Mouse (Mus musculus): ENCODE measurements around the gene Tff1. TPM values are rescaled to one million over a fixed set of nuclear protein-coding genes. Genes with fewer than 3 reads are reported as not detected.

Tff1 gene
- total and polyA plus RNA-seq, 3 experiments = not detected

DNA sequence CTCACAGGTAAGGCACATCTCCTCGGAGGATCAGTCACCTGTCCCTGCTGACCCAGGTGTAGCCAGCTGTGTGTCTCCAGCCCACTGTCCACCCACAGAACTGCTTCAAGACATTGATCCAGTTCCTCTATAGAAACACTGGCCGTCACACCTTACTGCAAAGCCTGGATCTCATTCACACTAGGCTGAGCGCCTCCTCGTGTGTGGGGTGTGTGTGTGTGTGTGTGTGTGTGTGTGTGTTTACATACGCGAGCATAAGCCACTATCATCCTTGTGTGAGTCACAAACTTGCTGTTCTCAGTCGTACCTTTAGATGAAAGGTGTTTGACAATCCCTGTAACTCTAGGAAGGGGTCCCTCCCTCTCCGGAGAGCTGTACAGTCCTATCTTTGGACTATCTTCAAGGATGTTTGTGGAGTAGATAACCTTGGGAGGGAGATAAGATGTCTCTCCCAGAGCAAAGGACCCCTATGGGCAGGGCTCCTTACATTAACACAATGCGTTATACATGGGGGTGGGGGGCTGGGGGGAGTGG is 12.0 kb downstream of the Tff1 start:
- Histone ChIP-seq H3K9me3 (replicated peaks; ENCODE audit: insufficient read depth, low read length) (no peaks in the 10 kb centered on the region), H3K27ac (ENCODE audit: control insufficient read depth, low read depth, low read length) (no peak overlapping the region), H3K9ac (ENCODE audit: control insufficient read depth, low read depth, low read length, poor library complexity, severe bottlenecking) (no peak overlapping the region), H3K4me3 (ENCODE audit: control insufficient read depth in 1 of 2, insufficient read depth in 1 of 2, low read depth in 2 of 2, low read length in 2 of 2) (no peak overlapping the region), H3K27me3 (ENCODE audit: control insufficient read depth in 1 of 2, insufficient read depth in 2 of 2, low read length in 2 of 2) (peaks cover 4 to 7% of the 10 kb centered on the region in 2 experiments; a peak in 3 of 4 replicates), H3K4me1 (ENCODE audit: control insufficient read depth in 1 of 2, insufficient read depth in 2 of 2, low read length in 2 of 2) (peaks cover 0 to 3% of the 10 kb centered on the region in 2 experiments; a peak in 1 of 4 replicates), H3K36me3 (ENCODE audit: control insufficient read depth in 1 of 2, insufficient read depth in 2 of 2, low read length in 2 of 2) (no peaks in the 10 kb centered on the region), H3K79me2 (ENCODE audit: control insufficient read depth, insufficient read depth, low read length, poor library complexity) (no peaks in the 10 kb centered on the region)
- TF ChIP-seq ZNF384 (IDR thresholded peaks at IDR 0.05; ENCODE audit: low read depth, low read length) (no peak), CTCF (IDR thresholded peaks at IDR 0.05 in 2 of 3, conservative IDR thresholded peaks at IDR 0.05 in 1 of 3; ENCODE audit: control insufficient read depth in 1 of 3, insufficient read depth in 1 of 3, low read depth in 2 of 3, low read length in 3 of 3, poor library complexity in 1 of 3, severe bottlenecking in 1 of 3) (no peak), SIN3A (IDR thresholded peaks at IDR 0.05; ENCODE audit: low read length) (no peak), GATA1 (IDR thresholded peaks at IDR 0.05; ENCODE audit: low read depth, low read length) (no peak), MXI1 (IDR thresholded peaks at IDR 0.05; ENCODE audit: low read depth, low read length) (no peak), TCF12 (IDR thresholded peaks at IDR 0.05; ENCODE audit: low read depth, low read length) (no peak), MAZ (IDR thresholded peaks at IDR 0.05; ENCODE audit: low read depth, low read length) (no peak), JUND (IDR thresholded peaks at IDR 0.05; ENCODE audit: low read depth, low read length) (no peak), ETS1 (IDR thresholded peaks at IDR 0.05; ENCODE audit: low read depth, low read length) (no peak), ELF1 (IDR thresholded peaks at IDR 0.05; ENCODE audit: low read depth, low read length) (no peak), TBP (IDR thresholded peaks at IDR 0.05; ENCODE audit: low read depth, low read length) (no peak), MEF2A (IDR thresholded peaks at IDR 0.05; ENCODE audit: extremely low read depth, insufficient replicate concordance, low read depth, low read length, poor library complexity, severe bottlenecking) (no peak)
- no peak for DNase-seq (ENCODE audit: low read depth, low spot score)

DNA sequence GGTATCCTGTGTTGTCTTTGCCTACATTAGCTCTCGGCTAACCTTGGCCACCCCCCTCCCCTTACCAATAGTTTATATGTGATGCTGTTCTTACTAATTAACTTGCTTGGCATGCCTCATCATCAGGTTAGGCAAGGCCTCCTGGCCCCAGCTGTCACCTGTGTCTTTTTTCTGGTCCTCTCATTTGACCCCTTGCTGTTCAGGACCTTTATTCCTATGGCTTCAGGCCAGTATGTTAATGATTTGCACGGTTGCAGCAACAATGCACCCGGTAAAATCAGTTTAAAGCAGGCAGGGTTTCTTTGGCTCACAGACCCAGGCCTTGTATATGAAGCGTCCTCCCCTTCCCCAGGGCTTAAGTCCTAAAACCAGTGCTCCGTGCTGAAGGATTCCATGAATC is 12.6 kb downstream of the Tff1 start:
- H3K4me3 ChIP-seq (ENCODE audit: control insufficient read depth in 1 of 2, insufficient read depth in 1 of 2, low read depth in 2 of 2, low read length in 2 of 2) = no peak overlapping the region
- peaks cover 0 to 3% of the 10 kb centered on the region in 2 experiments; a peak in 1 of 4 replicates for H3K4me1 ChIP-seq (ENCODE audit: control insufficient read depth in 1 of 2, insufficient read depth in 2 of 2, low read length in 2 of 2)
- H3K9ac ChIP-seq (ENCODE audit: control insufficient read depth, low read depth, low read length, poor library complexity, severe bottlenecking) = no peak overlapping the region
- no peaks in the 10 kb centered on the region for H3K36me3 ChIP-seq (ENCODE audit: control insufficient read depth in 1 of 2, insufficient read depth in 2 of 2, low read length in 2 of 2)
- no peak overlapping the region for H3K27ac ChIP-seq (ENCODE audit: control insufficient read depth, low read depth, low read length)
- DNase-seq (ENCODE audit: low read depth, low spot score) = no peak
- H3K79me2 ChIP-seq (ENCODE audit: control insufficient read depth, insufficient read depth, low read length, poor library complexity) = no peaks in the 10 kb centered on the region
- peaks cover 4 to 7% of the 10 kb centered on the region in 2 experiments; a peak in 3 of 4 replicates for H3K27me3 ChIP-seq (ENCODE audit: control insufficient read depth in 1 of 2, insufficient read depth in 2 of 2, low read length in 2 of 2)
- no peak for TF ChIP-seq TBP (IDR thresholded peaks at IDR 0.05; ENCODE audit: low read depth, low read length)
- TF ChIP-seq ELF1 (IDR thresholded peaks at IDR 0.05; ENCODE audit: low read depth, low read length) = no peak
- TF ChIP-seq TAL1 (IDR thresholded peaks at IDR 0.05; ENCODE audit: low read length) = no peak
- no peak for TF ChIP-seq RCOR1 (IDR thresholded peaks at IDR 0.05; ENCODE audit: low read depth, low read length)
- TF ChIP-seq NELFE (IDR thresholded peaks at IDR 0.05; ENCODE audit: low read depth, low read length) = no peak
- no peak for TF ChIP-seq GATA1 (IDR thresholded peaks at IDR 0.05; ENCODE audit: low read depth, low read length)
- no peak for TF ChIP-seq ETS1 (IDR thresholded peaks at IDR 0.05; ENCODE audit: low read depth, low read length)
- no peaks in the 10 kb centered on the region for H3K9me3 ChIP-seq (replicated peaks; ENCODE audit: insufficient read depth, low read length)
